Mouse (Mus musculus) frontal cortex, adult (tissue): ENCODE results near the gene Tusc2.
"Not testable (repeated sequence)": the region's sequence is repeated elsewhere in the genome, so short reads cannot be mapped to it uniquely, and the experiment has no call there.

Experiments used
- ATAC-seq: cut with Nextera tagmentation; 2 replicates; pipeline ENCODE4 v1.9.2; 2017; ENCODE audit warnings: mild to moderate bottlenecking, moderate library complexity, mixed read lengths; ENCODE audit not compliant: low TSS enrichment

Tusc2 gene

GRCm38 (mm10) chr9:107568331-107569261 is 5.5 kb downstream of the Tusc2 start:
- peak; percentile 77 for ATAC-seq

GRCm38 (mm10) chr9:107569270-107569669 is 6.2 kb downstream of the Tusc2 start:
- ATAC-seq, result 0 out of 2 replicates have a peak, but pooled peaks have one; percentile 1

GRCm38 (mm10) chr9:107570016-107570415 is 7.0 kb downstream of the Tusc2 start:
- no peak for ATAC-seq

- no peak for ATAC-seq
These were observed 7.8 kb downstream of the Tusc2 start for GRCm38 (mm10) chr9:107570845-107571244.

- no peak for ATAC-seq
These were observed 8.7 kb downstream of the Tusc2 start for GRCm38 (mm10) chr9:107571534-107572326.

- no peak for ATAC-seq
These were observed 9.2 kb downstream of the Tusc2 start for GRCm38 (mm10) chr9:107572327-107572662.

- not testable (repeated sequence) for ATAC-seq
These were observed 10.7 kb downstream of the Tusc2 start for GRCm38 (mm10) chr9:107573774-107574173.

- no peak for ATAC-seq
These were observed 12.7 kb downstream of the Tusc2 start for GRCm38 (mm10) chr9:107575579-107576356.

- ATAC-seq, result no peak
These were observed 13.5 kb downstream of the Tusc2 start, which contains the start of gene Hyal1 for GRCm38 (mm10) chr9:107576357-107577107. Gene Hyal1, plus strand, starts transcription at chr9:107576927.

GRCm38 (mm10) chr9:107577871-107578270 is 14.8 kb downstream of the Tusc2 start:
- no peak for ATAC-seq

- no peak for ATAC-seq
These were observed 15.5 kb downstream of the Tusc2 start, which contains the start of gene Naa80 for GRCm38 (mm10) chr9:107578587-107578986. Gene Naa80, plus strand, starts transcription at chr9:107578887.

- no peak for ATAC-seq
These were observed 16.2 kb downstream of the Tusc2 start for GRCm38 (mm10) chr9:107579023-107579900.

- peak; percentile 91 for ATAC-seq
These were observed 17.7 kb downstream of the Tusc2 start, which contains the start of gene Hyal3 for GRCm38 (mm10) chr9:107580501-107581317. Gene Hyal3, plus strand, starts transcription at chr9:107580818.

- no peak for ATAC-seq
These were observed 18.5 kb downstream of the Tusc2 start for GRCm38 (mm10) chr9:107581584-107581983.

- ATAC-seq, result no peak
These were observed 19.5 kb downstream of the Tusc2 start for GRCm38 (mm10) chr9:107582509-107583062.

- no peak for ATAC-seq
These were observed 20.1 kb downstream of the Tusc2 start for GRCm38 (mm10) chr9:107583174-107583573.

- no peak for ATAC-seq
These were observed 23.4 kb downstream of the Tusc2 start for GRCm38 (mm10) chr9:107586504-107586903.

- peak; percentile 95 for ATAC-seq
These were observed 24.1 kb downstream of the Tusc2 start, which contains the start of gene Ifrd2 for GRCm38 (mm10) chr9:107586974-107587832. Gene Ifrd2, plus strand, starts transcription at chr9:107587642.
